Mouse (Mus musculus): ENCODE data around the gene Upp2. TPM values are rescaled to one million over a fixed set of nuclear protein-coding genes. Genes with fewer than 3 reads are reported as not detected.

The Upp2 gene
- polyA plus RNA-seq, 1 experiment from 2014 or later: 6.1 TPM

GRCm38 (mm10) chr2:58534379-58534778 is 32.7 kb upstream of the Upp2 start:
- Histone ChIP-seq H3K4me1 (peaks cover 61% of the 10 kb centered on the region), H3K36me3 (peaks cover 9% of the 10 kb centered on the region), H3K9me3 (replicated peaks) (no peaks in the 10 kb centered on the region), H3K27me3 (ENCODE audit: low read depth, poor library complexity, severe bottlenecking) (no peaks in the 10 kb centered on the region), H3K4me3 (no peak overlapping the region), H3K27ac (no peak overlapping the region; the same call in 1 of the 2 replicates)
- DNase-seq (ENCODE audit: low spot score): no peak
- WGBS: 82% methylated on average over 4 of the region's 4 CpGs

- H3K4me1 ChIP-seq: peaks cover 55% of the 10 kb centered on the region
- DNase-seq (ENCODE audit: low spot score): no peak
- H3K27ac ChIP-seq: no peak overlapping the region
- 92% methylated on average over 8 of the region's 8 CpGs for WGBS
- peaks cover 9% of the 10 kb centered on the region for H3K36me3 ChIP-seq
- no peaks in the 10 kb centered on the region for H3K27me3 ChIP-seq (ENCODE audit: low read depth, poor library complexity, severe bottlenecking)
- no peaks in the 10 kb centered on the region for H3K9me3 ChIP-seq (replicated peaks)
- H3K4me3 ChIP-seq: no peak overlapping the region
Measured at GRCm38 (mm10) chr2:58535233-58535632, 31.9 kb upstream of the Upp2 start.

- Histone ChIP-seq H3K36me3 (peaks cover 9% of the 10 kb centered on the region), H3K4me1 (peaks cover 42% of the 10 kb centered on the region), H3K27me3 (ENCODE audit: low read depth, poor library complexity, severe bottlenecking) (no peaks in the 10 kb centered on the region), H3K9me3 (replicated peaks) (no peaks in the 10 kb centered on the region), H3K4me3 (no peak overlapping the region), H3K27ac (no peak overlapping the region)
- WGBS: 94% methylated on average over 3 of the region's 3 CpGs
- no peak for DNase-seq (ENCODE audit: low spot score)
Measured at GRCm38 (mm10) chr2:58536796-58537195, 30.3 kb upstream of the Upp2 start.

- WGBS: 91% methylated on average over 6 of the region's 6 CpGs
- Histone ChIP-seq H3K27me3 (ENCODE audit: low read depth, poor library complexity, severe bottlenecking) (no peaks in the 10 kb centered on the region), H3K36me3 (peaks cover 9% of the 10 kb centered on the region), H3K4me1 (peaks cover 28% of the 10 kb centered on the region), H3K9me3 (replicated peaks) (no peaks in the 10 kb centered on the region), H3K4me3 (no peak overlapping the region), H3K27ac (no peak overlapping the region)
- DNase-seq (ENCODE audit: low spot score): no peak
Measured at GRCm38 (mm10) chr2:58538196-58538595, 28.9 kb upstream of the Upp2 start.

GRCm38 (mm10) chr2:58543252-58543651 is 23.8 kb upstream of the Upp2 start:
- H3K4me1 ChIP-seq: peaks cover 6% of the 10 kb centered on the region
- WGBS: 89% methylated on average over 5 of the region's 5 CpGs

GRCm38 (mm10) chr2:58544368-58544767 is 22.7 kb upstream of the Upp2 start:
- H3K27me3 ChIP-seq (ENCODE audit: low read depth, poor library complexity, severe bottlenecking): no peaks in the 10 kb centered on the region
- peaks cover 3% of the 10 kb centered on the region for H3K4me1 ChIP-seq
- H3K4me3 ChIP-seq: no peak overlapping the region
- 93% methylated on average over 6 of the region's 6 CpGs for WGBS
- no peaks in the 10 kb centered on the region for H3K36me3 ChIP-seq
- H3K27ac ChIP-seq: no peak overlapping the region
- H3K9me3 ChIP-seq (replicated peaks): no peaks in the 10 kb centered on the region
- DNase-seq (ENCODE audit: low spot score): no peak

More at GRCm38 (mm10) chr2:58543252-58543651, 23.8 kb upstream of the Upp2 start:
- no peaks in the 10 kb centered on the region for H3K36me3 ChIP-seq
- H3K27ac ChIP-seq: no peak overlapping the region
- H3K9me3 ChIP-seq (replicated peaks): no peaks in the 10 kb centered on the region
- H3K4me3 ChIP-seq: no peak overlapping the region
- no peaks in the 10 kb centered on the region for H3K27me3 ChIP-seq (ENCODE audit: low read depth, poor library complexity, severe bottlenecking)
- DNase-seq (ENCODE audit: low spot score): no peak

- DNase-seq (ENCODE audit: low spot score): no peak
- H3K4me1 ChIP-seq: peaks cover 16% of the 10 kb centered on the region
- 93% methylated on average over 7 of the region's 7 CpGs for WGBS
Measured at GRCm38 (mm10) chr2:58546264-58546663, 20.8 kb upstream of the Upp2 start.

GRCm38 (mm10) chr2:58548943-58549342 is 18.2 kb upstream of the Upp2 start:
- Histone ChIP-seq H3K4me1 (peaks cover 37% of the 10 kb centered on the region), H3K27me3 (ENCODE audit: low read depth, poor library complexity, severe bottlenecking) (no peaks in the 10 kb centered on the region), H3K4me3 (no peak overlapping the region), H3K27ac (no peak overlapping the region), H3K9me3 (replicated peaks) (no peaks in the 10 kb centered on the region), H3K36me3 (no peaks in the 10 kb centered on the region)
- 77% methylated on average over 7 of the region's 7 CpGs for WGBS
- no peak for DNase-seq (ENCODE audit: low spot score)

More at GRCm38 (mm10) chr2:58546264-58546663, 20.8 kb upstream of the Upp2 start:
- no peaks in the 10 kb centered on the region for H3K36me3 ChIP-seq
- no peaks in the 10 kb centered on the region for H3K27me3 ChIP-seq (ENCODE audit: low read depth, poor library complexity, severe bottlenecking)
- no peak overlapping the region for H3K4me3 ChIP-seq
- H3K9me3 ChIP-seq (replicated peaks): no peaks in the 10 kb centered on the region
- H3K27ac ChIP-seq: no peak overlapping the region

GRCm38 (mm10) chr2:58549960-58550359 is 17.1 kb upstream of the Upp2 start:
- DNase-seq (ENCODE audit: low spot score): no peak
- 63% methylated on average over 6 of the region's 6 CpGs for WGBS
- H3K9me3 ChIP-seq (replicated peaks): no peaks in the 10 kb centered on the region
- H3K4me1 ChIP-seq: peaks cover 41% of the 10 kb centered on the region
- H3K27ac ChIP-seq: no peak overlapping the region
- H3K4me3 ChIP-seq: no peak overlapping the region
- H3K36me3 ChIP-seq: no peaks in the 10 kb centered on the region
- no peaks in the 10 kb centered on the region for H3K27me3 ChIP-seq (ENCODE audit: low read depth, poor library complexity, severe bottlenecking)

- Histone ChIP-seq H3K36me3 (no peaks in the 10 kb centered on the region), H3K4me1 (peaks cover 41% of the 10 kb centered on the region), H3K27me3 (ENCODE audit: low read depth, poor library complexity, severe bottlenecking) (no peaks in the 10 kb centered on the region), H3K27ac (no peak overlapping the region), H3K4me3 (no peak overlapping the region), H3K9me3 (replicated peaks) (no peaks in the 10 kb centered on the region)
- DNase-seq (ENCODE audit: low spot score): no peak
- 66% methylated on average over 9 of the region's 9 CpGs for WGBS
Measured at GRCm38 (mm10) chr2:58550488-58550887, 16.6 kb upstream of the Upp2 start.

- H3K36me3 ChIP-seq: no peaks in the 10 kb centered on the region
- peak; percentile 15 for DNase-seq (ENCODE audit: low spot score)
- H3K9me3 ChIP-seq (replicated peaks): no peaks in the 10 kb centered on the region
- no peaks in the 10 kb centered on the region for H3K27me3 ChIP-seq (ENCODE audit: low read depth, poor library complexity, severe bottlenecking)
- 24% methylated on average over 6 of the region's 6 CpGs for WGBS
- peak overlapping the region; percentile 36; the same call in 1 of the 2 replicates for H3K27ac ChIP-seq
- peaks cover 41% of the 10 kb centered on the region for H3K4me1 ChIP-seq
- H3K4me3 ChIP-seq: no peak overlapping the region
Measured at GRCm38 (mm10) chr2:58551866-58552265, 15.2 kb upstream of the Upp2 start.

GRCm38 (mm10) chr2:58552296-58552695 is 14.8 kb upstream of the Upp2 start:
- DNase-seq (ENCODE audit: low spot score): peak; percentile 19
- Histone ChIP-seq H3K4me1 (peaks cover 41% of the 10 kb centered on the region), H3K9me3 (replicated peaks) (no peaks in the 10 kb centered on the region), H3K27ac (no peak overlapping the region), H3K4me3 (no peak overlapping the region), H3K36me3 (no peaks in the 10 kb centered on the region), H3K27me3 (ENCODE audit: low read depth, poor library complexity, severe bottlenecking) (no peaks in the 10 kb centered on the region)
- 36% methylated on average over 3 of the region's 3 CpGs for WGBS

GRCm38 (mm10) chr2:58557045-58557845 is 9.9 kb upstream of the Upp2 start:
- WGBS: 74% methylated on average over 9 of the region's 9 CpGs
- H3K27me3 ChIP-seq (ENCODE audit: low read depth, poor library complexity, severe bottlenecking): no peaks in the 10 kb centered on the region
- no peak overlapping the region for H3K4me3 ChIP-seq
- no peaks in the 10 kb centered on the region for H3K36me3 ChIP-seq
- H3K4me1 ChIP-seq: peaks cover 18% of the 10 kb centered on the region
- H3K27ac ChIP-seq: no peak overlapping the region
- no peak for DNase-seq (ENCODE audit: low spot score)
- H3K9me3 ChIP-seq (replicated peaks): no peaks in the 10 kb centered on the region
